Mouse (Mus musculus) forebrain, embryonic 10.5 days (tissue): Measurements from ENCODE around the gene Emp3. TPM values are rescaled to one million over a fixed set of nuclear protein-coding genes. Genes with fewer than 3 reads are reported as not detected.

Experiments
- DNase-seq: peaks from one replicate; pipeline ENCODE4 v3.0.0-alpha.2; 2017; ENCODE audit warnings: low spot score; ENCODE audit errors: extremely low spot score
- H3K27ac ChIP-seq: fragments of 300-500 bp; sonication (generic); 2 replicates; pipeline ENCODE4 v1.5.1; 2016; ENCODE audit warnings: mild to moderate bottlenecking
- H3K27me3 ChIP-seq: fragments of 300-500 bp; sonication (generic); 2 replicates; pipeline ENCODE4 v1.6.1; 2016; ENCODE audit warnings: mild to moderate bottlenecking; ENCODE audit not compliant: poor library complexity, severe bottlenecking
- H3K36me3 ChIP-seq: fragments of 300-500 bp; sonication (generic); replicated peaks from 2 replicates; pipeline ENCODE4 v1.6.1; 2016; ENCODE audit warnings: mild to moderate bottlenecking, moderate library complexity
- H3K4me1 ChIP-seq: fragments of 300-500 bp; sonication (generic); 2 replicates; pipeline ENCODE4 v1.6.1; 2016
- H3K4me3 ChIP-seq: fragments of 300-500 bp; sonication (generic); 2 replicates; pipeline ENCODE4 v1.5.1; 2016; ENCODE audit warnings: mild to moderate bottlenecking, moderate library complexity
- H3K9me3 ChIP-seq: fragments of 300-500 bp; sonication (generic); 2 replicates; pipeline ENCODE4 v1.6.1; 2016; ENCODE audit warnings: mild to moderate bottlenecking, moderate library complexity
- WGBS: fragments of 180-500 bp; shearing (Covaris S2); methylation state at CpG from one replicate; pipeline ENCODE4 v1.1.7; 2016; 5-methylcytosine and 5-hydroxymethylcytosine counted together
- polyA plus RNA-seq: library from polyadenylated mRNA; unstranded; fragments of >200 nt; fragmentation: Nextera tagmentation; extraction: Ambion mirVana; gene quantifications from 2 replicates; pipeline ENCODE4 v1.2.1, GENCODE M21; 2016

Emp3 gene
- polyA plus RNA-seq, 1 experiment from 2014 or later = 9.7 TPM

GRCm38 (mm10) chr7:45876895-45877294 lies 44.3 kb downstream of the Emp3 start:
- no peak overlapping the region for H3K27ac ChIP-seq
- DNase-seq = no peak
- peaks cover 81% of the 10 kb centered on the region for H3K36me3 ChIP-seq
- 95% methylated on average over 7 of the region's 7 CpGs for WGBS
- no peak overlapping the region for H3K4me3 ChIP-seq
- H3K4me1 ChIP-seq = peaks cover 19% of the 10 kb centered on the region
- 0 out of 2 replicates have a peak, but pooled peaks cover 2% of the 10 kb centered on the region for H3K9me3 ChIP-seq
- peaks cover 5% of the 10 kb centered on the region for H3K27me3 ChIP-seq

GRCm38 (mm10) chr7:45873061-45873947 lies 47.9 kb downstream of the Emp3 start:
- peaks cover 41% of the 10 kb centered on the region for H3K27me3 ChIP-seq
- H3K9me3 ChIP-seq = no peaks in the 10 kb centered on the region
- peaks cover 47% of the 10 kb centered on the region for H3K4me1 ChIP-seq
- peak; percentile 54 for DNase-seq
- H3K27ac ChIP-seq = peak overlapping the region; percentile 95
- peak overlapping the region; percentile 88 for H3K4me3 ChIP-seq
- WGBS = 4% methylated on average over 28 of the region's 28 CpGs
- peaks cover 45% of the 10 kb centered on the region for H3K36me3 ChIP-seq

GRCm38 (mm10) chr7:45872624-45873023 lies 48.6 kb downstream of the Emp3 start, which contains the start of gene Kdelr1:
Gene Kdelr1 (plus strand): TSS chr7:45872772.
- H3K9me3 ChIP-seq = no peaks in the 10 kb centered on the region
- peak within 1 kb of the TSS; percentile 88 for H3K4me3 ChIP-seq
- DNase-seq = peak; percentile 88
- H3K4me1 ChIP-seq = peaks cover 54% of the 10 kb centered on the region
- H3K27ac ChIP-seq = peak within 1 kb of the TSS; percentile 95
- H3K36me3 ChIP-seq = peaks cover 38% of the 10 kb centered on the region
- WGBS = under 1% methylated on average over 18 of the region's 18 CpGs
- H3K27me3 ChIP-seq = peaks cover 48% of the 10 kb centered on the region

GRCm38 (mm10) chr7:45870282-45871058 lies 50.7 kb downstream of the Emp3 start:
- 3% methylated on average over 30 of the region's 30 CpGs for WGBS
- Histone ChIP-seq H3K27me3 (peaks cover 69% of the 10 kb centered on the region), H3K9me3 (no peaks in the 10 kb centered on the region), H3K4me3 (peak overlapping the region; percentile 47), H3K36me3 (peaks cover 17% of the 10 kb centered on the region), H3K4me1 (peaks cover 74% of the 10 kb centered on the region), H3K27ac (peak overlapping the region; percentile 45)
- DNase-seq = no peak

GRCm38 (mm10) chr7:45869787-45870186 lies 51.4 kb downstream of the Emp3 start:
- WGBS = 4% methylated on average over 14 of the region's 14 CpGs
- Histone ChIP-seq H3K27ac (peak overlapping the region; percentile 45), H3K4me1 (peaks cover 72% of the 10 kb centered on the region)

GRCm38 (mm10) chr7:45869107-45869670 lies 52.0 kb downstream of the Emp3 start:
- peaks cover 66% of the 10 kb centered on the region for H3K4me1 ChIP-seq
- peaks cover 4% of the 10 kb centered on the region for H3K36me3 ChIP-seq
- DNase-seq = no peak
- 17% methylated on average over 8 of the region's 8 CpGs for WGBS
- H3K4me3 ChIP-seq = peak overlapping the region; percentile 47
- H3K9me3 ChIP-seq = no peaks in the 10 kb centered on the region
- 0 out of 2 replicates have a peak overlapping the region, but pooled peaks have one; percentile 45 for H3K27ac ChIP-seq
- H3K27me3 ChIP-seq = peaks cover 82% of the 10 kb centered on the region

More at GRCm38 (mm10) chr7:45869787-45870186, 51.4 kb downstream of the Emp3 start:
- peak overlapping the region; percentile 47 for H3K4me3 ChIP-seq
- H3K27me3 ChIP-seq = peaks cover 76% of the 10 kb centered on the region
- peaks cover 10% of the 10 kb centered on the region for H3K36me3 ChIP-seq
- no peak for DNase-seq
- no peaks in the 10 kb centered on the region for H3K9me3 ChIP-seq

Other genes with a start within 250 kb of the Emp3 start
- gene Ntn5, start 237.4 kb downstream of the Emp3 start, polyA plus RNA-seq = 0.38 and 0.63 TPM in 2 replicates
- gene Sec1, start 227.0 kb downstream of the Emp3 start, polyA plus RNA-seq = 0.78 and 1.1 TPM in 2 replicates
- gene Car11, start 221.6 kb downstream of the Emp3 start, polyA plus RNA-seq = 2.5 and 3.2 TPM in 2 replicates
- 2.6 and 2.7 TPM in 2 replicates for gene Dbp, start 216.3 kb downstream of the Emp3 start, polyA plus RNA-seq
- gene Rpl18, start 205.9 kb downstream of the Emp3 start, polyA plus RNA-seq = 1,181 and 1,186 TPM in 2 replicates
- gene Sphk2, start 203.4 kb downstream of the Emp3 start, polyA plus RNA-seq = 34.0 and 36.6 TPM in 2 replicates
- 2.6 and 3.3 TPM in 2 replicates for gene Fam83e, start 200.2 kb downstream of the Emp3 start, polyA plus RNA-seq
- gene Spaca4, start 195.6 kb downstream of the Emp3 start, polyA plus RNA-seq = 0.50 TPM in 1 of 2 replicates, not detected in the other
- 1.7 and 2.7 TPM in 2 replicates for gene Lmtk3, start 137.7 kb downstream of the Emp3 start, polyA plus RNA-seq
- 1.6 and 2.3 TPM in 2 replicates for gene Sult2b1, start 136.7 kb downstream of the Emp3 start, polyA plus RNA-seq
- 132 and 136 TPM in 2 replicates for gene Cyth2, start 106.8 kb downstream of the Emp3 start, polyA plus RNA-seq
- gene Kcnj14, start 96.6 kb downstream of the Emp3 start, polyA plus RNA-seq = 0.76 and 0.78 TPM in 2 replicates
- 132 and 137 TPM in 2 replicates for gene Grwd1, start 90.5 kb downstream of the Emp3 start, polyA plus RNA-seq
- gene Kdelr1, start 48.6 kb downstream of the Emp3 start, polyA plus RNA-seq = 34.1 and 37.0 TPM in 2 replicates
- 0.09 TPM in 2 replicates for gene Grin2d, start 43.0 kb downstream of the Emp3 start, polyA plus RNA-seq
- 1.3 and 1.9 TPM in 2 replicates for gene Syngr4, start 24.7 kb downstream of the Emp3 start, polyA plus RNA-seq
- gene Tmem143, start 24.5 kb downstream of the Emp3 start, polyA plus RNA-seq = 4.2 and 4.8 TPM in 2 replicates
- 5.2 TPM in 2 replicates for gene Ccdc114, start 2.7 kb upstream of the Emp3 start, polyA plus RNA-seq
- 0.10 and 0.33 TPM in 2 replicates for gene Abcc6, start 108.9 kb upstream of the Emp3 start, polyA plus RNA-seq
- gene Nomo1, start 112.3 kb upstream of the Emp3 start, polyA plus RNA-seq = 33.7 and 33.8 TPM in 2 replicates
- gene Kcnj11, start 179.4 kb upstream of the Emp3 start, polyA plus RNA-seq = 0.12 and 0.54 TPM in 2 replicates